In genomic region chr3:154570786-154571185, GRCm38 (mm10) we compare ENCODE assay signal across 7 mouse cellular contexts. TPM values are rescaled to one million over a fixed set of nuclear protein-coding genes. Genes with fewer than 3 reads are reported as not detected.
DNase-seq lines count a peak whose midpoint lies in the region; ATAC-seq lines count a peak whose summit lies in the region.

No protein-coding gene starts in this region.

- H3K27me3 ChIP-seq in neural tube, embryonic 11.5 days (ENCODE audit: control insufficient read depth, insufficient read depth, low read length) = peaks cover 3% of the 10 kb centered on the region; the same call in 1 of the 2 replicates
- peaks cover 30% of the 10 kb centered on the region for H3K27me3 ChIP-seq in limb, embryonic 10.5 days (ENCODE audit: low read depth, poor library complexity, severe bottlenecking)

- no peaks in the 10 kb centered on the region for H3K9me3 ChIP-seq in neural tube, embryonic 11.5 days (ENCODE audit: control insufficient read depth, low read length)
- H3K9me3 ChIP-seq in limb, embryonic 10.5 days (replicated peaks) = no peaks in the 10 kb centered on the region

- H3K9ac ChIP-seq in neural tube, embryonic 11.5 days (ENCODE audit: low read length) = no peak overlapping the region

- peak overlapping the region; percentile 37 for H3K4me2 ChIP-seq in neural tube, embryonic 11.5 days (ENCODE audit: low read depth)

- no peak overlapping the region for H3K27ac ChIP-seq in neural tube, embryonic 11.5 days (ENCODE audit: low read depth, low read length)
- no peak overlapping the region for H3K27ac ChIP-seq in limb, embryonic 10.5 days

- peak; percentile 19 for DNase-seq in neural tube, embryonic 11.5 days (ENCODE audit: low spot score)
- DNase-seq in neural tube, embryonic 10.5 days (ENCODE audit: extremely low spot score, low spot score) = no peak
- DNase-seq in gastrocnemius, postnatal 10 days = peak; percentile 43
- no peak for DNase-seq in limb, embryonic 10.5 days (ENCODE audit: low spot score)
- DNase-seq in urinary bladder, adult 2 months (ENCODE audit: low spot score) = no peak
- DNase-seq in thymus, postnatal 10 days (ENCODE audit: low spot score in 2 of 2) = no peak
- DNase-seq in urinary bladder, postnatal 14 days (ENCODE audit: low spot score) = no peak

- H3K4me3 ChIP-seq in neural tube, embryonic 11.5 days (ENCODE audit: low read depth, low read length) = 0 out of 2 replicates have a peak overlapping the region, but pooled peaks have one; percentile 1
- H3K4me3 ChIP-seq in limb, embryonic 10.5 days = peak overlapping the region; percentile 27

- H3K4me1 ChIP-seq in neural tube, embryonic 11.5 days (ENCODE audit: control insufficient read depth, insufficient read depth, low read length) = peaks cover 5% of the 10 kb centered on the region; the same call in 1 of the 2 replicates
- H3K4me1 ChIP-seq in limb, embryonic 10.5 days = peaks cover 13% of the 10 kb centered on the region; the same call in 1 of the 2 replicates

- ATAC-seq in neural tube, embryonic 11.5 days (ENCODE audit: insufficient read depth, low FRiP score, low TSS enrichment) = no peak

- no peaks in the 10 kb centered on the region for H3K36me3 ChIP-seq in neural tube, embryonic 11.5 days (ENCODE audit: control insufficient read depth, insufficient read depth, low read length)
- no peaks in the 10 kb centered on the region for H3K36me3 ChIP-seq in limb, embryonic 10.5 days

- 8% methylated on average over 12 of the region's 12 CpGs for WGBS in neural tube, embryonic 11.5 days
- 12% methylated on average over 12 of the region's 12 CpGs for WGBS in limb, embryonic 10.5 days

RNA-seq across cellular contexts. Expression of gene Cryz, which starts 25.7 kb away (rescaled TPM):
- 17.6 and 18.2 TPM in 2 replicates for polyA plus RNA-seq in neural tube, embryonic 11.5 days (2014; fragmentation: Nextera tagmentation; extraction: Ambion mirVana)
- total RNA-seq in gastrocnemius, postnatal 10 days (2021) = 10 to 100 TPM; 10.7 to 11.4 TPM
- polyA plus RNA-seq in limb, embryonic 10.5 days (2016; fragmentation: Nextera tagmentation; extraction: Ambion mirVana) = 23.7 and 23.8 TPM in 2 replicates
- polyA plus RNA-seq in urinary bladder, adult 2 months (2012; rRNA removed) = 11.4 and 12.7 TPM in 2 replicates

RNA-seq across cellular contexts. Expression of gene Tyw3, which starts 26.1 kb away (rescaled TPM):
- 19.0 and 24.4 TPM in 2 replicates for polyA plus RNA-seq in neural tube, embryonic 11.5 days (2014; fragmentation: Nextera tagmentation; extraction: Ambion mirVana)
- total RNA-seq in gastrocnemius, postnatal 10 days (2021) = 1 to 10 TPM; 3.1 TPM
- 18.9 and 21.7 TPM in 2 replicates for polyA plus RNA-seq in limb, embryonic 10.5 days (2016; fragmentation: Nextera tagmentation; extraction: Ambion mirVana)
- polyA plus RNA-seq in urinary bladder, adult 2 months (2012; rRNA removed) = 6.0 and 7.9 TPM in 2 replicates

Comparison
In these comparisons a context has a peak if more than half of its experiments do, and no peak if none do; other contexts are left out.
1. DNase-seq: peak in neural tube, embryonic 11.5 days (single experiment) and gastrocnemius, postnatal 10 days (single experiment); none in neural tube, embryonic 10.5 days (single experiment), limb, embryonic 10.5 days (single experiment), urinary bladder, adult 2 months (single experiment), thymus, postnatal 10 days (0 of 2) and urinary bladder, postnatal 14 days (single experiment).